Mouse (Mus musculus): ENCODE measurements around the gene Neu1. TPM values are rescaled to one million over a fixed set of nuclear protein-coding genes. Genes with fewer than 3 reads are reported as not detected.

Gene Neu1
- 20.8 and 21.5 TPM in 2 replicates for polyA plus RNA-seq (2016; fragmentation: Nextera tagmentation; extraction: Ambion mirVana)

DNA sequence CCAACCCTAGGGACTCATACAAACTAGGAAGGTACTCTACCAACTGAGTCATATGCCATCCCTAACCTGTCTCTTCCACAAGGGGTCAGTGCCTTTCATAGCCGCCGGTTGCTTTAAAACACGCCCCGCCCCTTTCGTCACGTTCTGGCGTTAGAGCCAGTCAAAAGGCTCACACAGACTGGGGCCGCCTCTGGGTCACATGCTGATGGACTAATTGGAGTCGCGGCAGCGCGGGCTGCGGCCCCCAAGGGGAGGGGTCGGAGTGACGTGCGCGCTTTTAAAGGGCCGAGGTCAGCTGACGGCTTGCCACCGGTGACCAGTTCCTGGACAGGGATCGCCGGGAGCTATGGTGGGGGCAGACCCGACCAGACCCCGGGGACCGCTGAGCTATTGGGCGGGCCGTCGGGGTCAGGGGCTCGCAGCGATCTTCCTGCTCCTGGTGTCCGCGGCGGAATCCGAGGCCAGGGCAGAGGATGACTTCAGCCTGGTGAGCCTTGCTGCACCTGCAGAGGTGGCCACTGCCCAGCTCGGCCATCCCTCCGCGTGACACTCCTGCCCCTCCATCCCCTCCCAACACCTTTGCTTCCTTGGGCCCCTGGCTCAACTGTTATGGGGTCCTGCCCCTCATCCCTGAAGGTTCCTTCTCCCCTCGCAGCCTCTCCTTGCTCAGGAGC is at the start of gene Neu1:
Neu1 (plus strand) TSS at position 193 of the 674 bp plus-strand sequence.
- Histone ChIP-seq H3K4me1 (replicated peaks) (peaks cover 19% of the 10 kb centered on the region), H3K4me2 (peak within 1 kb of the TSS; percentile 90), H3K9ac (peak within 1 kb of the TSS; percentile 79), H3K9me3 (replicated peaks) (no peaks in the 10 kb centered on the region), H3K27me3 (replicated peaks) (no peaks in the 10 kb centered on the region), H3K27ac (ENCODE audit: poor library complexity, severe bottlenecking) (peak within 1 kb of the TSS; percentile 15; the same call in 1 of the 2 replicates), H3K36me3 (peaks cover 21% of the 10 kb centered on the region), H3K4me3 (peak within 1 kb of the TSS; percentile 70)
- ATAC-seq (ENCODE audit: insufficient number of reproducible peaks, low FRiP score) = peak; percentile 98
- under 1% methylated on average over 38 of the region's 38 CpGs for WGBS

DNA sequence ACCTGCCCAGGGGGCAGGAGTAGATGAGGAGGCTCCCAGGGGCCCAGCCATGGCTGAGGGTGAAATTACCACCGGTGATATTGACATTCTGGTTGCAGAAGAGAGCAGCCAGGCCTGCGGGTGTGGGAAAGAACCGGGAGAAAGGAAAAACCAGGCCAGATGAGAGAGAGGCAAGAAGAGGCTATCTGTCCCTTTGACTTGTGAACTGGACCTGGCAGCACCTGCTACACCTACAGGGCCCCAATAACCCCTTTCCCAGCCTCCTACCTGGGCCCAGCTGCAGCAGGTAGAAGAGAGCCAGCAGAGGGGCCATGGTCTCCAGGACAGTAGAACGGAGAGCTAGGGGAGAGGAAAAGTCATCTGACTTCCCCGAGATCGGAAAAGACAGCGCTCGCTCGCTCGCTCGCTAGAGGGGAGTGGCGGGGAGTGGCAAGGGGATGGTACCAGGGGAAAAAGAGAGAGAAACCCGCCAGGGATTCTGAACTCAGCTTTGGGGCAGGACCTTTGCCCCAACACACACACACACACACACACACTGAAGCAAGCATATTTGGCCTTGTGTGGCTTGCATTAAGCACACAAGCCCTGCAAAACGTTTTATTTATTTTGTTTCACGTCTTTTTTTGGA is 49.3 kb upstream of the Neu1 start, which contains the start of gene Gm20547:
Gm20547 (minus strand) TSS at position 360 of the 628 bp plus-strand sequence.
- Histone ChIP-seq H3K27ac (ENCODE audit: poor library complexity, severe bottlenecking) (no peak within 1 kb of the TSS), H3K27me3 (replicated peaks) (0 out of 2 replicates have a peak, but pooled peaks cover 8% of the 10 kb centered on the region), H3K9me3 (replicated peaks) (no peaks in the 10 kb centered on the region), H3K4me2 (peak within 1 kb of the TSS; percentile 50), H3K4me3 (no peak within 1 kb of the TSS), H3K36me3 (no peaks in the 10 kb centered on the region), H3K9ac (peak within 1 kb of the TSS; percentile 26; the same call in 1 of the 2 replicates), H3K4me1 (replicated peaks) (peaks cover 15% of the 10 kb centered on the region)
- ATAC-seq (ENCODE audit: insufficient number of reproducible peaks, low FRiP score) = no peak
- 8% methylated on average over 15 of the region's 15 CpGs for WGBS

DNA sequence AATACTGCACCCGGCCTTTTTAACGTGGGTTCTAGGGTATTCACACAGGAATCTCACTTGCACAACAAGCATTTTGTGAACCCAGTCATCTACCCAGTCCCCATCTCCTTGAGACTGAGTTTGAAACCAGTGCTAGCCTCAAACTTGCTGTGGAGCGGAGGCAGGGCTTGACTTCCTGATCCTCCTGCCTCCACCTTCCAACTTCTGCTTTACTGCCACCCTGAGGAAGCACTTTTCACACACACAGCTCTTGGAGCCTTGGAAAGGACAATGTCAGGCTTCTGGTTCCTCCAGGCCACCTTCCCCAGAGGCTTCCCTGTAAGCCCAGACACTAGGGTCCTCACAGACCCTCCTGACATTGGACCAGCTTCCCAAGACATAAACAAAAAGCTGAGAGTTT is 47.7 kb upstream of the Neu1 start:
- no peak overlapping the region for H3K27ac ChIP-seq (ENCODE audit: poor library complexity, severe bottlenecking)
- WGBS = 63% methylated on average over 3 of the region's 3 CpGs
- no peak overlapping the region for H3K4me2 ChIP-seq
- H3K36me3 ChIP-seq = no peaks in the 10 kb centered on the region
- peaks cover 15% of the 10 kb centered on the region for H3K4me1 ChIP-seq (replicated peaks)
- no peak overlapping the region for H3K4me3 ChIP-seq
- no peaks in the 10 kb centered on the region for H3K9me3 ChIP-seq (replicated peaks)
- no peak for ATAC-seq (ENCODE audit: insufficient number of reproducible peaks, low FRiP score)
- no peak overlapping the region for H3K9ac ChIP-seq
- H3K27me3 ChIP-seq (replicated peaks) = 0 out of 2 replicates have a peak, but pooled peaks cover 8% of the 10 kb centered on the region

DNA sequence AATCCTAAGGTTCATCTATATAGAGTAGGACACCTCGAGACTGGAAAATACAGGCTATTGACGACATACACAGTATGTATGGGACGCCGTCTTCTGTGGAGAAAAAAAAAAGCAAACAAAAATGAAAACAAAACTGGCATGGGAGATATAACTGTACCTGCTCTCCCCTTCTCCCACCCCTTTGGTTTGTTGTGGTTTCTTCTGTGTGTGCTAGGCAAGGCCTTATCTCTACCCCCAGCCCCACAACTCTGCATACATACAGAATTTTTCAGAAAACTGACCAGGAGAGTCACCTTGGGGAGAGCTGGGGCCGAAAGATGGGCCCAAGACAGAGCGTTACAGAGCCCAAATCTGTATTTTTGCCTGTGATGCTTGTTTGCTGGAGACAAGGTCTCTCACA is 46.3 kb upstream of the Neu1 start:
- Histone ChIP-seq H3K4me3 (no peak overlapping the region), H3K4me1 (replicated peaks) (peaks cover 11% of the 10 kb centered on the region), H3K9ac (no peak overlapping the region), H3K9me3 (replicated peaks) (no peaks in the 10 kb centered on the region), H3K27me3 (replicated peaks) (0 out of 2 replicates have a peak, but pooled peaks cover 8% of the 10 kb centered on the region), H3K4me2 (no peak overlapping the region), H3K27ac (ENCODE audit: poor library complexity, severe bottlenecking) (no peak overlapping the region), H3K36me3 (no peaks in the 10 kb centered on the region)
- WGBS = 84% methylated on average over 6 of the region's 6 CpGs
- ATAC-seq (ENCODE audit: insufficient number of reproducible peaks, low FRiP score) = no peak

DNA sequence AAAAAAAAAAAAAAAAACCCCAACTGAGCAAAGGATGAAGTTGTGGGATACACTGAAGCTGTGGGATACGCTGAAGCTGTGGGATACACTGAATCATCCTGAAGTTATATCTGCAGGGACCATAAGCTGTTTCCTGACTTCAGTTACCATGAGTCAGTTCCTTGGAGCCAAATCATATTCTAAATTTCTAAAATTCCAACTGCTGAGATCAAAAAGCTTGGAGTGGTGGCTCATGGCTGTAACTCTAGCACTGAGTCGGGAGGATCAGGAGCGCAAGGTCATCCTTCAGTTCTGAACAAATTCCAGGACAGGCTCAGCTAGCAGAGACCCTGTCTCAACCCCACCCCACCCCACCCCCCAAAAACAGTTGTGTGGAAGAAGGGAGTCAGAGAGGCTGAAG is 45.4 kb upstream of the Neu1 start:
- H3K9me3 ChIP-seq (replicated peaks) = no peaks in the 10 kb centered on the region
- peaks cover 11% of the 10 kb centered on the region for H3K4me1 ChIP-seq (replicated peaks)
- H3K27ac ChIP-seq (ENCODE audit: poor library complexity, severe bottlenecking) = no peak overlapping the region
- no peak overlapping the region for H3K4me3 ChIP-seq
- ATAC-seq (ENCODE audit: insufficient number of reproducible peaks, low FRiP score) = no peak
- H3K9ac ChIP-seq = no peak overlapping the region
- no peaks in the 10 kb centered on the region for H3K36me3 ChIP-seq
- WGBS = 66% methylated on average over 3 of the region's 3 CpGs
- no peak overlapping the region for H3K4me2 ChIP-seq
- 0 out of 2 replicates have a peak, but pooled peaks cover 8% of the 10 kb centered on the region for H3K27me3 ChIP-seq (replicated peaks)

DNA sequence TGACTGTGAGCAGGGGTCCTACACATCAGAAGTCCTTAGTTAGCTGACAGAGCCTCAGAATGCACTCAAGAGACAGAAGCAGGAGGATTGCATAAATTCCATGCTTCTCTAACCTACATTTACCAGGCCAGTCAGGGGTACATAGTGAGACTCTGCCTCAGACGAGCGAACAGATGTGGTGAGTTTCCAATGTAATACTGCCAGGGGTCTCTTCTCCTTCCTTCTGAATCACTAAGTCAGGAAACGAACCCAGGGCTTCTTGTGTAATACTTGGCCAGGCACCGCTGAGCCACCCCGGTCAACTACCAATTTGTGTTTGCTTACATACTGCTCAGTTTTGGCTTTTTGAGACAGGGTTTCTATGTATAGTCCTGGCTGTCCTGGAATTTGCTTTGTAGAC is 43.1 kb upstream of the Neu1 start:
- ATAC-seq (ENCODE audit: insufficient number of reproducible peaks, low FRiP score) = no peak
- WGBS = 79% methylated on average over 5 of the region's 5 CpGs

DNA sequence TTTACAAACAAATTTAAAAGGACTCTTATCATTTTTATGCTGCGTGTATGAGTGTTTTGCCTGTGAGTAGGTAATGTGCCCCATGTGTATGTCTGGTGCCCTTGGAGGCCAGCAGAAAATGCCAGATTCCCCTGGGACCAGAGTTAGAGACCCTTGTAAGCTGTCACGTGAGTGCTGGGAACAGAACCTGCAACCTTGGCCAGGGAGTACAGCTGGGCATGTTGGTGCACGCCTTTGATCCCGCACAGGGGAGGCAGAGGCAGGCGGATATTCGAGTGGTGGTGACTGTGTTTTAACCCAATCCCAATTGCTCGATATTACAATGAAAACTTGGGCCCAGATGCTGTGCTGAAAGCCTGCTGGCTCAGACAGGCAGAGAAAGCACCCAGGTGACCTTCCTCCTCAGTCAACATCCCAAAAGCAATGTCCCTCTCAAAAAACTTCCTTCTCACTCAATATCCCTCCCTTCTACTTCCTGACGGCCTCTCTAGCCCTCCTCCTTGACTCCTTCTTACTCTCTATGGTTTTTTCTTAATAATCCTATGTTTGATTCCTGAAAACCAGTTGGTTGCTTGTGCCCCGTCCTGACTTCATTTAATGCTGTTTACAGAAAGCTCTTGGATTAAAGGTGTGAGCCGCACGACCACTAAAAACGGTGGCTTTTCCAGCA is 40.8 kb upstream of the Neu1 start:
- no peak overlapping the region for H3K4me2 ChIP-seq
- H3K9ac ChIP-seq = no peak overlapping the region
- H3K4me3 ChIP-seq = no peak overlapping the region
- H3K36me3 ChIP-seq = no peaks in the 10 kb centered on the region
- ATAC-seq (ENCODE audit: insufficient number of reproducible peaks, low FRiP score) = no peak
- H3K27ac ChIP-seq (ENCODE audit: poor library complexity, severe bottlenecking) = no peak overlapping the region
- H3K27me3 ChIP-seq (replicated peaks) = no peaks in the 10 kb centered on the region
- no peaks in the 10 kb centered on the region for H3K9me3 ChIP-seq (replicated peaks)
- 82% methylated on average over 12 of the region's 12 CpGs for WGBS
- H3K4me1 ChIP-seq (replicated peaks) = peaks cover 15% of the 10 kb centered on the region

More for the DNA sequence above, 43.1 kb upstream of the Neu1 start:
- no peak overlapping the region for H3K4me3 ChIP-seq
- H3K4me1 ChIP-seq (replicated peaks) = peaks cover 5% of the 10 kb centered on the region
- H3K4me2 ChIP-seq = no peak overlapping the region
- H3K27me3 ChIP-seq (replicated peaks) = 0 out of 2 replicates have a peak, but pooled peaks cover 4% of the 10 kb centered on the region
- H3K27ac ChIP-seq (ENCODE audit: poor library complexity, severe bottlenecking) = no peak overlapping the region
- H3K9ac ChIP-seq = no peak overlapping the region
- H3K9me3 ChIP-seq (replicated peaks) = no peaks in the 10 kb centered on the region
- no peaks in the 10 kb centered on the region for H3K36me3 ChIP-seq

DNA sequence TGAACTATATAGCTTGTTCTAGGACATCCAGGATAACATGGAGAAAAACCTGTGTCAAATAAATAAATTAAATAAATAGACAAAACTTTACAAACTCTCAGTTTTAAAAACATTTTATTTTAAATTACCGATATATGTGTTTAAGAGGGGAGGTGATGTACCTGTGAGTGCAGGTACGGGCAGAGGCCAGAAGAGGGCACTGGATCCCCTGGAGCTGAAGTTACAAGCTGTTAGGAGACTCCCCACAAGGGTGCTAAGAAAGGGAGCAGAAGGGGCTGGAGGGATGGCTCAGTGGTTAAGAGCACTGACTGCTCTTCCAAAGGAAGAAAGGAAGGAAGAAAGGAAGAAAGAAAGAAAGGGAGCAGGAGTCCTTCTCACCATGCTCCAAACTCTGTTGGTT is 39.7 kb upstream of the Neu1 start:
- H3K9ac ChIP-seq = no peak overlapping the region
- H3K27me3 ChIP-seq (replicated peaks) = no peaks in the 10 kb centered on the region
- 93% methylated on average over 2 of the region's 2 CpGs for WGBS
- H3K4me2 ChIP-seq = no peak overlapping the region
- H3K4me1 ChIP-seq (replicated peaks) = peaks cover 21% of the 10 kb centered on the region
- H3K9me3 ChIP-seq (replicated peaks) = no peaks in the 10 kb centered on the region
- no peak overlapping the region for H3K4me3 ChIP-seq
- ATAC-seq (ENCODE audit: insufficient number of reproducible peaks, low FRiP score) = no peak
- H3K27ac ChIP-seq (ENCODE audit: poor library complexity, severe bottlenecking) = no peak overlapping the region
- H3K36me3 ChIP-seq = peaks cover 8% of the 10 kb centered on the region

DNA sequence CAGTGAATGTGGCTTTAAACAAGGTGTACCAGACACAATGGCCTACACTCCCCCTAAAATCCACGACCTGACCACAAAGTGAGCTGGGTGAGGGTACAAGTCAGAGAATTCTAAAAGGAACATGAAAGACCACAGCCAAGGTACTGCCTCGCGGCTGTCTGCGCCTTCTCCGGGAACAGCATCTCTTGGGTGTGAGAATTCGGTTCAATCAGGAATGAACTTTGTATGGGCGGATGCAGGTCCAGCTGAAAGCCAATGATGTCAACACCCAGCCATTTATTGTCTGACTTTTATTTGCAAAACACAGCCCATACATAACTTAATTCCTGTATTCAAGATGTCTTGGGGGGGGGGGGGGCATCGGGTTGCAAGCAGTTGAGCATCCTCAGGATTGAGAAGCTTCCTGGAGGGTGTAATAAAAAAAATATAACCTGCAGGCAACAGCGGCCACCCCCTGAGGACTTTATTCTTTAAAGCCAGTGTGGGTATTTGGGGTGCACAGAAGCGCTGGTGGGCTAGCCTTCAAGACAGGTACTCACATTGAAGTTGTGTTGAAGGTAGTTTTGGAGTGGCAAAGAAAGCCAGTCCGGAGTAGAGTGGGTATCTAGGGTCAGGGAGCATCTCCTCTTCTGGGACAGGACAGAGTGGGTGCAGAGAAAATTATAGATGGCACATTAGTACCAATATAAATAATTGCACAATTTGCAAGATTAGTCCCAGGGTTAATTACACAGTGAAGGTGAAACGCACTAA is 37.8 kb upstream of the Neu1 start:
- H3K9ac ChIP-seq = peak overlapping the region; percentile 64; the same call in 1 of the 2 replicates

DNA sequence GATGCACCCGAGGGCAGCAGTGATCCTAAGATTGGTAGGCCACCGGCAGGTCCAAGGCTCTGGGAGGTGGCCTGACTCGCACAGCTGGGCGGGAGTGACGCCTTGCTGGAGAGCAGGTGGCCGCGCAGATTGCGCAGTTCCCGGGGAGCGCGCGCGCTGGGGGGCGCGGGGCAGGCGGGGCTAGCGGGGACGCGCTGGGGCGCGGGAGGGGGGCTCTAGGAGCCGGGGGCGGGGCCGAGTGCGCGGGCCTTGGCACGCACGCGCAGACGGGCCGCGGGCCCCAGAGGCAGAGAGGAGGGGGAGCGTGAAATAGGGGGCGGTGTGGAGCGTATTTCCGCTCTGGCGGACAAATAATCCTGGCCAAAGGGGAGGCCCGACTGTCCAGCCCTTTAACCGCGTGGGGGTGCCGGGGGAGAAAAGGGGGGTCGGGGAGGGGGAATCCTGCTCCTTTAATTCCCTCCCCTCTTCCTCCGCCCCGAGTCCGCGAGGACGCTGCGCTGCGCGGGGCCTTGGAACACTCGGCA is 36.9 kb upstream of the Neu1 start:
- Histone ChIP-seq H3K4me3 (peak overlapping the region; percentile 93), H3K4me1 (replicated peaks) (peaks cover 36% of the 10 kb centered on the region), H3K36me3 (peaks cover 10% of the 10 kb centered on the region), H3K27me3 (replicated peaks) (no peaks in the 10 kb centered on the region), H3K9me3 (replicated peaks) (no peaks in the 10 kb centered on the region), H3K4me2 (peak overlapping the region; percentile 83), H3K9ac (peak overlapping the region; percentile 99), H3K27ac (ENCODE audit: poor library complexity, severe bottlenecking) (peak overlapping the region; percentile 85)
- ATAC-seq (ENCODE audit: insufficient number of reproducible peaks, low FRiP score) = peak; percentile 90
- WGBS = under 1% methylated on average over 49 of the region's 51 CpGs

More for the DNA sequence above, 37.8 kb upstream of the Neu1 start:
- Histone ChIP-seq H3K27ac (ENCODE audit: poor library complexity, severe bottlenecking) (0 out of 2 replicates have a peak overlapping the region, but pooled peaks have one; percentile 56), H3K4me2 (peak overlapping the region; percentile 83), H3K4me3 (peak overlapping the region; percentile 93; the same call in 1 of the 2 replicates), H3K27me3 (replicated peaks) (no peaks in the 10 kb centered on the region), H3K4me1 (replicated peaks) (peaks cover 36% of the 10 kb centered on the region), H3K36me3 (peaks cover 10% of the 10 kb centered on the region), H3K9me3 (replicated peaks) (no peaks in the 10 kb centered on the region)
- no peak for ATAC-seq (ENCODE audit: insufficient number of reproducible peaks, low FRiP score)
- WGBS = 76% methylated on average over 12 of the region's 12 CpGs

Data from heart, embryonic 12.5 days (tissue).